Mouse (Mus musculus): Measurements from ENCODE around the gene Six3. TPM values are rescaled to one million over a fixed set of nuclear protein-coding genes. Genes with fewer than 3 reads are reported as not detected.

Six3 gene
- total RNA-seq, 2 experiments from 2014 or later = 0.25 TPM; not detected in 1

DNA sequence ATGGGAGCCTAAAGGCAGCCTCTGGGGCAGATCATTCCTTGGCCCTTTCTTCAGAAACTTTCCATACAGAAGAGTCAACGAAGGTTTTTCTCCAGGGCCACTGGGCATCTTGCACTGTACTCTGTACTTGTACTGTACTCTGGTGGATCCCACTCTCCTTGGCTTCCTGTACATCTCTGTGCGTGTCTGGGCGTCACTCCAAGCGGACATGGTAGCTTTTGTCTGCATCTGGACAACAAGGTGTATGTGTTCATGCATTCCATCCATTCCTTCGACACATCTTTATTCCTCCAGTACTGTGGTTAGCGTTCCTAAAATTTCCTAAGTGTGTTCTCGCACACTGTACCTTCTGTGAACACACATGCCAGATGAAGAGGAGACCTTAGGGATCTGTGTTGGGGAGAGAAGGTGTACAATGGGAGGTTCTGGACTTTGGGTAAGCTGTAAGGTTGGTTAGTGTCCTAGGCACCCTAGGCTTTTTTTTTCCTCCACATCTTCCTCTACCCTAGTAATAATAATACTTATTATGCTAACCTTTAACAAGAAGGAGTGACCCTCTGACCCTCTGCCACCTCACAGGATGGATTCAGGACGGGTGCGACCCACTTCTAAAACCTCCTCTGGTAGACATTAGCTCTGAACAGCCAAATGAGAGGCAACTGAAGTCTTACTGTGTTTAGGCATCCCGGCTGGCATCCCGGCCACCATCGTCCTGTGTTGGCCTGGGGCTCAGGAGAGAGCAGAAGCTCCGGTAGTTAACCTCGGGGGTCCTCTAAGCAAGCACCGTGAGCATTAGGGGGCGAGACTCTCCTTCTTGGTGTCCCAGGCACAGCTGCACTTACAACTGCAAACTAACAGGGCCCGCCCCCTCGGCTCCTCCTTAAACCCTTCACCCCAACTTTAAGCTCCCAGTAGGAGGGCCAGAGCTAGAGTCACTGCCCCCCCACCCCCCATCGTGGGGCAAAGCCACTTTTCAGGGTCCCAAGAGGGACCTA, 1.6 kb upstream of the Six3 start:
- DNase-seq (ENCODE audit: extremely low spot score in 1 of 2, low spot score in 1 of 2) = no peak

DNA sequence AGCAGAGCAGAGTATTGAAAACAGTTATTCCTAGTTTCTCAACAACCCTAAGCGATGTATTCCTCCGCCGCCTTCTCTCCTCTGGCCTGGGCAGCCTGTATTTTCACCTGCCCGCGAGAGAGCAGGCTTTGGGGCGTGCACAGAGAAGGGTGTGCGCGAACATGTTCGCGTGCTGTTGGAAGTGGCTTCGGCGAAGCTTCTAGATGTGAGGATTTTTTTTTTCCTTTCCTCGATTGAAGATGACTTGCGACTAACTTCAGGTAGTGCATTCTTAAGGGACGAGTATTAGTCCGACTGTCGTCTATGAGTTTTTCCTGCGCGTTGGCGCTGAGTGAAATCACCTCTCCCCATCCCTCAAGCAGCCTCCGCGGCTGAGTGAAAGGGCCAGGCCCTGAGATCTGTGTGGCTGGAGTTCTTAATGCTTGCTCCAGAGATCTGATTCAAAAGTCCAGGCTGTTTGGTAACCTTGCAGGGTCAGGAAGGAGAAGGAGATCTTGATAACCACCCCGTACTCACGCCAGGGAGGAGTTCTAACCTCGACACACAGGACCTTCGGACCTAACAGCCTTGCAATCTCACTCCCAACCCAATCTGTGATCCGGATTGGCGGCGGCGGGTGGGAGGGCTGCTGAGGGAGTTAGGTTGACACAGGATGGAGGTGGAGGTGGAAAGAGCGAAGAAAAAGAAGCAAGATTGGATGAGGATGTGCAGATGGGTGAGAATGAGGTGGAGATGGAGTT, 712 bp upstream of the Six3 start:
- DNase-seq (ENCODE audit: extremely low spot score in 1 of 2, low spot score in 1 of 2) = no peak

DNA sequence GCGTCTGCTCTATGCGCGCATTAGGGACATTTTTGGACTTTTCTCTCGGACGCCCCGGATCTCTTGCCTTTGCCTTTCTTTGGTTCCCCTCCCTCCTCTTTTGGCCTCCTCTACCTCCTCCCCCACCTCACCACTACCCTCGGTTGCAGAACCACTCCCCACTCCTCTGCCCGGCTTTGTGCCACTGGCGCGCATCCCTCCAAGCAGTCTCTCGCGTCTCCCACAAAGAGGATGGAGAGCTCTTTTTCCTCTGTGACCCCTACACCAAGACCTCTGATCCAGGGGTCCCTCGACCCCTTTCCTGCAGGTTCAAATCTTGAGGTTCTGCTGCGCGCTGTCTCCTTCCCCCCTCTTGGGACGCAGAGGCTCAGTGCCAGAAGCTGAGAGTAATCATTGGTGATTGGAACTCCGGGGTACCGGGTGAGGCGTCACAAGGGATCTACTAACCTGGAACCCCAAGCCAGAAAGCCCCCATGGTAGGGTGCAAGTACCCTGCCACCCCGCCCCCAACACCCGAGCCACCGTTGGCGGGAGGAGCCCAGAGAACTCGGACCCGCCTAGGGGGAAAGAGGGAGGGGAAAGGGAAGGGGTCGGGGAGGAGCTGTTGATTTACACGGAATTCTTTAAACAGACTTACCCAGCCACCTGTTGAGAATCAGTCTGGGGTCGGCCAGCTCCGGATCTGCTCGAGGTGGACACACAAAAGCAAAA, 758 bp downstream of the Six3 start:
- DNase-seq (ENCODE audit: extremely low spot score in 1 of 2, low spot score in 1 of 2) = no peak

DNA sequence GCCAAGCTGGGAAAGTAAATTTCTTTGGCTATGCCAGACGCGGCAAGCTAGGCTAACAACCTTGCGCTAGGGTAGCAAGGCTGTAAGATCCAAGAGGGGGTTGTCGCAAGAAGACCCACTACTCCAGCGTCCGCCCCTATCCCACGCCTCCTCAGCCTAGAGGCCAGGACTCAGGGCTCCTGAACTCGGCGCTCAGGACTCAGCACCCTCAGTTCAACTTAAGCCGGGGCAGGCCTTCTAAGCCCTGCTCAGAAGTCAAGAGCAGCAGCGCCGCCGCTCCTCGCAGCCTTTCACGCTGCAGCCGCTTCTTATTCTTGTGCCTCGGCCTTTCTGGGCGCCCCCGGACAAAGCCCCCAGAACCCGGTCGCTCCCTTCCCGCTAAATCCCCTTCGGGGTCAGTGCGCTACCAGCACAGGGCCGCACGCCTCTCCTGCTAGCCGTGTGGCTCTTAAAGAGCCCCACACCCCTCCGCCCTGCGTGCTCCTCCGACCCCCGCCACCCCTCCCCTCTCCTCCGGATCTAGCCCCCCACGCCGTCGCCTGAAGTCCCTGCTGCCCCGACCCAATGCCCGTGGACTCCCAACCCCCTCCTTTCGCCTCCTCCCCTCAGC, 1.4 kb downstream of the Six3 start:
- no peak for DNase-seq (ENCODE audit: extremely low spot score in 1 of 2, low spot score in 1 of 2)

DNA sequence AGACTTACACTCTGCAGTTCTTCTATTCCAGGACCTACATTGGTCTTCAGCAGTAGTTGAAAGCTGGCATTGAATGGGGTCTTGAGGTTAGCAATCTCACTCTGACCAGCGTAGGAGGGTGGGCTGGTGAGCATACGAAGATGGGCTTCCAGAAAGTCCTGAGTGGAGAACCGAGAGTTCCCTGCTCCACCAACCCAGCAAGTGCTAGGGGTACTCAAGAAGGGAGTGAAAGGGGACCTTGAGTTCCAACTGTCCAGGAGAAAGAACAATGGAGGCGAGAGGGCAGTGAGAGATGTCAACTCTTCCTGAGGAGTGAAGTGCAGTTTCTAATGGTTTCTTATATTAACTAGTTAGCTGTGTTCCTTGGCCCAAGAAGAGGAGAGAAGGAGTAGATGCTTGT, 2.2 kb downstream of the Six3 start:
- DNase-seq (ENCODE audit: extremely low spot score in 1 of 2, low spot score in 1 of 2) = no peak

DNA sequence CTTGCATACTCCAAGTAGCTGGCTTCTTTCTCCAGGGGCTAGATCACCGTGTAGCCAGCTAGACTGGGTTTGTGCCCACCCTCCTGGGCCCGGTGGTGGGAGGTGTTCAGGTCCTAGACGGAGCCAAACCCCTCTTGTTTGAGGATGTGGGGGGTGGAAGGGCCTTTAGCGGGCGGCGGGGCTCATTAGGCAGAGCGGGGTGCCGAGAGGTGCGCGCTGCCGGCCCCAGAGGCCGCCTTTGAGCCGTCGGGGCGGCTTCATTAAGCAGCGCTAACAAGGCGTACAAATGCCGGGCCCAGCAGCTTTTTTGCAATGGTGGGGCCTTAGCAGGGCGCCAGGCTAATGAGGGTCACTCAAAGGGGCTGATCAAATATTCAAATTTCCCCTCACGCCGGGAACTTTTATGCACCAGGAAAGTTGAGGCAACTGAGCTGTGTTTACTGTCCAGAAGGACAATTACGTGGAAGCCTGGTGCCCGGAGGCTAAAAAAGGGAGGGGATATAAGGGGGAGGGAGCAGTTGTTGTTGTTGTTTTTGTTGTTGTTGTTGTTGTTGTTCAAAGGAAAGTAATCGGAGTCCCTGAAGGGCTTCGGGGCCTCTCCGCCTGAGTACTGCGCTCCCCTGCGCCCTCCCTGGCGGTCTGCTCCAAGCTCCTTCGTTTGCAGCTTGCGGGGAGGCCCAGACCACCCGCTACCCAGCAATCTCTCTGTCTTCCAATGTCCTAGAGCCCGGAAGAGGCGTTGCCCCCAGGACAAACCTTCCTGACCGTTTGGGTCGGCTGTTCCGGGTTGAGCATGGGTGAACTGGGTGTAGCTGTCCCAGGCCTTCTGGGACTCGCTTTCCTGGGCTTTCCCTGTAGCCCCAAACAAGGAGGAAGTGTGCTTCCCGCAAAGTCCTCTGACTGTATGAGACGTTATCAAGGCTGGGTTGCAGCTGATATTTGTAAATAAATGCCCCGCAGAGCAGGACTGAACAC, 3.4 kb downstream of the Six3 start:
- no peak for DNase-seq (ENCODE audit: extremely low spot score in 1 of 2, low spot score in 1 of 2)

DNA sequence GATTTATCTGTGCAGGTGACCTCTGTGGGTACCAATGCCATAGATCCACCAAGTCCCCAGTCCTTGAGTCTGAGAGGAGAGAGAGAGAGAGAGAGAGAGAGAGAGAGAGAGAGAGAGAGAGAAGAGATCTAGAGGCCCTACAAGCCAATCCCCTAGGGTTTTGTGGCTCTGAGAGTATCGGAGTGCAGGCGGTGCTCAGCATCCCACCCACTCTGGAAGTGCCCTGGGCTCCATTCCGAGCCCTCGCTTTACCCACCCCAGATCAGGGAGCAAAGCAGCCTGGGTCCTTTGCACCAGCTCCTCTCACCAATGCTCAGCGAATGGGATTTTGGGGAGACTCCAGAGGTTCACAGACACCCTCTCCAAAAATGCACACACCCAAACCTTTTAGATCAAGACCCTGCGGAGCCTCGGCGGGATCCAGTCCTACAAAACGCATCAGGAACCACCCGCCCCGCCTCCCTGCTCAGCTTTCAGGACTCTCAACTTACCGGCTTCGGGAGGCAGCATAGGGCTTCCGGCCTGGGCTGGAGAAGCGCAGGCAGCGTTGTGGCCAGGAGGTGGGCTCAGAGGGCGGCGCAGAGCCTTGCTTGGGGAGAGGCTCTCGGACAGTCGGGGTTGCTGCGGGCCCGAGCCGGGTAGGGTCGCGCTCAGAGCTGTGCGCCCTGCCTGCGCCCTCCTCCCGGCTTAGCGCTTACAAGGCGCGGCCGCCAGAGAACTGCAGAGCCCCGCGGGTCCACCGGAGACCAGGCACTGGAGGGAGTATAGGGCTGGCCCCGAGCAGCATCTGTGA, 4.4 kb downstream of the Six3 start:
- no peak for DNase-seq (ENCODE audit: extremely low spot score in 1 of 2, low spot score in 1 of 2)

DNA sequence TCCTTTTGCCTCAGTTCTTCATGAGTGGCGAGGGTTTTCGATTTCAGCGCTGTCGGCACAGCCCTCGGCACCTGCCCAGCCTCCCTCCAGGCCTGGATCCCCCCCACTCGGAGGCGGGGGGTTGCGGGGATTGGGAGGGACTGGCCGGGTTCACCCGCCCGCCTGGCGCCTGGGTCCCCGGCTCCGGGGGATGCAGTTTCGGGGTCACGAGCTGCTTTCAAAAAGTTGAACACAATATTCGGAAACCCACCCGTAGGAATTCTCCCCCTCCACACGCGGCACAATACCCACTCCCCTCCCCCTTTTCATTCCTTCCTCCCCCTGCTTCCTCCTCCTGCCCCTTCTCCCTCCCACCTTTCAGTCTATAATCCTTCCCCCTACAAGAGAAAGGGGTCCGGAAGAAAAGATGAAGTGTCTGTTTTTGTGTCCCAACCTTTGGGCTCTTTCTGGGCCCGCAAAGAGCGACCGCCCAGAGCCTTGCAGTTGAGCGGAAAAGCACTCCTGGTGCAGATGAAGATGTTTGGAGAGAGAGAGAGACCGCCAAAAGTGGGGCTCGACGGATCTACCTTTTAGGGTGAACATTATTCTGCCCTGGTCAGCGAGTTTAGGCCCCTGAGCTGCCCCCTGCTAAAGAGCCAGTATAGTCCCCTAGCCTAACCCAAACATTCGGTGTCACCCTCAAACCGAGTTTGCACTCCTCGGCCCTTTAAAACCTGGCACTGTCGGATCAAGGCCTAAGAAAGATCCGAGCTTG, 5.1 kb downstream of the Six3 start:
- DNase-seq (ENCODE audit: extremely low spot score in 1 of 2, low spot score in 1 of 2) = no peak

DNA sequence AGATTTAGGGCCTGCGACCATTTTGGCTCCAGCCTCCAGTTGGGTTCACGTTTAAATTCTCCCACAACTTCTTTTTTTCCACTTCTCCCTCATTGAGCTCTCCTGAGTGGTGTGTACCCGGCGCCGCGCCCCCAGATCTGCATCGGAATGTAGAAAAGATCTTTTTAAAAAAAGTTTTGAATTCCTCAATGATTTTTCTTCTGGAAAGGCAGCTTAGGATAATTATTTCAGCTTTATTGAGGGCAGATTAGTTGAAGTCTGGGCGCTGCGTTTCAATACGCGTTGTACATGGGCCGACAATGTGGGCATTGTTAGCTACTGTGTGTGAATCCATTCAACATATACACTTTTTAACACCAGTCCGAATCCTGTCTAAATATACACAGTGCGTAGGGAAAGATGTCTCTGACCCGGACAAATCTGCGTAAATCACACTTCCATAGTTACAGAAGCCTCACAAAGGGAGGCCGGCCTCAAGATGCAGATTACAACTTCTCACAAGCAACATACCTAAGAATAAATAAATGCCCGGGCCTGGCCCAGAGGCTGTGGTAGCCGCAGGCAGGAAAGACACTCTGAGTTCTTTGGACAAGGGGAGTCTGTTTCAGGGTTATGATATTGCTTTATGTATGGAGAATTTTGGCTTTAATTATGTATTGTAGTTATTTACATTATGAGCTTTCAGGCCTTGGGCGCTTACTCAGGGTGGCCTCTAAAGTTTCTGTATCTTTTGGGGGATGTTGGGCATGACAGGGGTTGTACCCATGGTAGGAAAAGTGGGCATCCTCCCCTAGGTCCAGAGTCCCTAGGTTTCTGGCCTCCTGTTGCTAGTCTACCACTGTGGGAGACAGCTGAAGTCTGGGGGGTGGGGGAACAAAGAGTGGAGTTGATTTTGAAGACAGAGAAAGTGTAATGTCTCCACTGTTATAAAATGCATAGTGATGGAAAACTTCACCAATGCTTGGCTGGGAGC, 6.0 kb downstream of the Six3 start:
- DNase-seq (ENCODE audit: extremely low spot score in 1 of 2, low spot score in 1 of 2) = no peak

DNA sequence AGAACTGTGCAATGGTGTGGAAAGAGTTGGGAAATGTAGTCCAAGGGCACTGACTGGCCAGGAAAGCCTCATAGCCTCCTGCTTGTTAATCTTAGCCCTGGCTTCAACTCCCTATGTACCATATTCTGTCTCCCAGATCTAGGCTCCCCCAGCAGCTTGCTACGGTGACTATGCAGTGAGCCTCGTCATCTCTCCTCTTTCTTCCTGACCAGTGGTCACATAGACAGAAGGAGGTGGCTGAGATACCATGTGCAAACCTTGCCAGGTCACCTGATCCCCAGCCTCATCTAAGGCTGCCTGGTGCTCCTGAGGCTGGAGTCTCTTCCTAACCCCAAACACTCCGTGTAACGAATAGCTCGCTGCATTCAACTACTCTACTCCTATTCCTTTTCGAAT, 6.7 kb downstream of the Six3 start:
- DNase-seq (ENCODE audit: extremely low spot score in 1 of 2, low spot score in 1 of 2) = no peak

DNA sequence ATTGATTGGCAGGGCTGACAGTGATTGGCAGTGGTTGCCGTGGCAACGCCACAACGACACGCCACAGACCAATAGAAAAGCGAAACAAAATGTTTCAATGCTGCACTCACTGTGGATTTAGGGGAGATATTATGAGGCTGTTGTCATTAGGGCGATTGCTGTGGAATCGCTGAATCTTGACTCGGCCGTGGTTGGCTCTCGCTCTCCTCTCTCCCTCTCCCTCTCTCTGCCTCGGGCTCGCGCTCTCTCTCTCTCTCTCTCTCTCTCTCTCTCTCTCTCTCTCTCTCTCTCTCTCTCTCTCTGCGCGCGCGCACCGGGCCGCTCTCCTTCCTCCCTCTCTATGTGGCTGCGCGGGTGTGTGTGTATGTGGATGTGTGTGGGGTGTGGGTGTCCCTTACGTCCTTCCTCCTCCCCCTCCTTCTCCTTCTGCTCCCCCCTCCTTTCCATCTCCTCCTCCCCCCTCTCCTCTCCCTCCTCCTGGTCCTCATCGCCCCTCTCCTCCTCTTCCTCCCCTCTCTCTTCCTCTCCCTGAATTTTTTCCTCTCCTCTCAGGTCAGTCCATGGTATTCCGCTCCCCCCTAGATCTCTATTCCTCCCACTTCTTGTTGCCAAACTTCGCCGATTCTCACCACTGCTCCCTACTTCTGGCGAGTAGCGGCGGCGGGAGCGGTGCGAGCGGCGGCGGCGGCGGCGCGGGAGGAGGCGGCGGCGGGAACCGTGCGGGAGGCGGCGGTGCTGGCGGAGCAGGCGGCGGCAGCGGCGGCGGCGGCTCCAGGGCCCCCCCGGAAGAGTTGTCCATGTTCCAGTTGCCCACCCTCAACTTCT, 7.5 kb downstream of the Six3 start:
- no peak for DNase-seq (ENCODE audit: extremely low spot score in 1 of 2, low spot score in 1 of 2)

DNA sequence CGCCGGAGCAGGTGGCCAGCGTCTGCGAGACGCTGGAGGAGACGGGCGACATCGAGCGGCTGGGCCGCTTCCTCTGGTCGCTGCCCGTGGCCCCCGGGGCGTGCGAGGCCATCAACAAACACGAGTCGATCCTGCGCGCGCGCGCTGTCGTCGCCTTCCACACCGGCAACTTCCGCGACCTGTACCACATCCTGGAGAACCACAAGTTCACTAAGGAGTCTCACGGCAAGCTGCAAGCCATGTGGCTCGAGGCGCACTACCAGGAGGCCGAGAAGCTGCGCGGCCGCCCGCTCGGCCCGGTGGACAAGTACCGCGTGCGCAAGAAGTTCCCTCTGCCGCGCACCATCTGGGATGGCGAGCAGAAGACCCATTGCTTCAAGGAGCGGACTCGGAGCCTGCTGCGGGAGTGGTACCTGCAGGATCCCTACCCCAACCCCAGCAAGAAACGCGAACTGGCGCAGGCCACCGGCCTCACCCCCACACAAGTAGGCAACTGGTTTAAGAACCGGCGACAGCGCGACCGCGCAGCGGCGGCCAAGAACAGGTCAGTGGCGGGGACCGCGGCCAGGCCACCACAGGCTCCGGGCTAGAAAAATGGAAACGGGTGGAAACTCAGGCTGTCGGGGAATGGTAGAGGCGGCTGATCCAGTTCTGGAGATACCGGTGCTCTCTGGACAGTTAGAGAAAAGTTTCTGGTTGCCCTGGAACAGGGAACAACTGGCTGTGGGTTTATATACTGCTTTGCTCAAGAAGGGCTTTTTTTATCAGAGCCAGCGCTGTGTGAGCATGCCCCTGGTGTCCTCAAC, 8.3 kb downstream of the Six3 start:
- DNase-seq (ENCODE audit: extremely low spot score in 1 of 2, low spot score in 1 of 2) = no peak

DNA sequence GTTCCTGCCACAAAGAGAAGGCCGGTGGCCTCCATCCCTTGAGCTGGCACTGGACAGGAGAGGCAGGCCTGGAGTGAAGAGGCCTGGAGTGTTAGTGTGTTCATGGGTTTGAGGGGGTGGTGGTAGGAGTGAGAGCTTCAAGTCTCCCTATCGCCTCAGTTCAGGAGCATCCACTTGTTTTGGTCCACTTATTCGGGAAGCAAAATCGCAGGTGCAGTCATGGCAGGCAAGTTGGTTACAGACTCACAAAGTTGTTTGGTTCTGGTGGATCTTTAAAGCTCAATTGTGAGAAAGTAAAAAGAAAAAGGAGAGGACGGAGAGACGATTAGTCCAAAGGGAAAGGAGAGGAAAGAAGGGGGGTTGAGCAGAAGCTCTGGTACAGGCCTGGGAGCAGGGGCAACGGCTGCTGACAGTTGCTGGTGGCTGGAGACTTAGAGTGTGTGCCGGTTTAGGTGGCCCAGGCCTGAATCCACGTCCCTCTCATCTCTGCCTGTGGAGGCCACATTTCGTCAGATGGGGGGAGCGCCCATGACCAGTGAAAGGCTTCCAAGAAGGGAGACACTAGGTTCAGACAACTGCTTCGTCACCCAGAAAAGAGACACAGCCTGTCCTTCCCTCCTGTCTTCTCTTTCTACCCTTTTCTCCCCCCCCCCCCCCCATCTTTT, 9.2 kb downstream of the Six3 start:
- DNase-seq (ENCODE audit: extremely low spot score in 1 of 2, low spot score in 1 of 2) = no peak
